Mouse (Mus musculus) monocyte, adult 59 days (primary cell): ENCODE results near the gene N6amt1. TPM values are rescaled to one million over a fixed set of nuclear protein-coding genes. Genes with fewer than 3 reads are reported as not detected.

Source experiments
- total RNA-seq, 2 experiments: library from RNA; stranded (reverse); gene quantifications; one replicate each; pipeline ENCODE4 v1.2.4; 2023

Gene N6amt1
- total RNA-seq, result 1 to 10 TPM; 9.3 to 9.4 TPM

DNA sequence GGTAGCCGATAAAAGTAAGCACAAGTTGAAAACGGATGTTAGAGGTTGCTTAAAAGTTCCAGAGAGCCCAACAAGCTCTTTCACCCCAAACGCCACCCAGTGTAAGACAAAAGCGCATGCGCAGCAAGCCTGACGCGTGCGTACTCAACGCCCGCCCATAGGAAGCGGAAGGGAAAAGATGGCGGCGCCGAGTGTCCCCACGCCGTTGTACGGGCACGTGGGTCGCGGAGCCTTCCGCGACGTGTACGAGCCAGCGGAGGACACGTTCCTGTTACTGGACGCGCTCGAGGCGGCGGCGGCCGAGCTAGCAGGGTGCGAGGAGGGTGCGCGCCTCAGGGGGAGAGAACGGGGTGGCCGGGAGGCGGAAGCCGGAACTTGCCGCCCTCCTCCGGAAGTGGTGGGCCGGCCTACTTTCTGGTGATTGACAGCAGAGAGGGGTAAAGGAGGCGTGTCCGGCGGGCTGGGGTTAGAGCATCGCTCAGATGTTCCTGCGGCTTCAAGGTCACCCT is at the start of gene N6amt1:
N6amt1 (plus strand) TSS at position 111 of the 509 bp plus-strand sequence.

Other genes with a start within 250 kb of the N6amt1 start
- 10 to 100 TPM; 24.4 to 28.1 TPM for gene Ltn1, start 78.4 kb downstream of the N6amt1 start, total RNA-seq
- gene Rwdd2b, start 86.4 kb downstream of the N6amt1 start, total RNA-seq, result 1 to 10 TPM; 4.5 to 6.1 TPM
- gene Usp16, start 100.5 kb downstream of the N6amt1 start, total RNA-seq, result 10 to 100 TPM; 92.6 to 98.7 TPM
- gene Cct8, start 141.7 kb downstream of the N6amt1 start, total RNA-seq, result 100 to 1,000 TPM; 121 to 128 TPM
- gene Map3k7cl, start 199.1 kb downstream of the N6amt1 start, total RNA-seq, result not detected